Mouse (Mus musculus) heart, adult 2 months (tissue): Measurements from ENCODE around the gene Olfml1.

ENCODE experiments used
- CTCF ChIP-seq: fragments of 200-600 bp; IDR thresholded peaks from 2 replicates; pipeline ENCODE4 v1.8.1; 2022; ENCODE audit warnings: antibody characterized with exemption, mild to moderate bottlenecking, moderate library complexity
- POLR2A ChIP-seq: fragments of 200-500 bp; IDR thresholded peaks from 2 replicates; pipeline ENCODE4 v1.6.1; 2011; ENCODE audit warnings: mild to moderate bottlenecking, low read depth, low read length, control low read depth; ENCODE audit not compliant: insufficient read depth

GRCm38 (mm10) chr7:107545011-107545410 lies 22.2 kb upstream of the Olfml1 start:
- TF ChIP-seq POLR2A (no peak), CTCF (no peak)
